Mouse (Mus musculus) adrenal gland, postnatal 0 days (tissue): Measurements from ENCODE around the gene Gm21679. TPM values are rescaled to one million over a fixed set of nuclear protein-coding genes. Genes with fewer than 3 reads are reported as not detected.

ENCODE experiments used
- polyA plus RNA-seq: library from polyadenylated mRNA; unstranded; fragments of >200 nt; fragmentation: Nextera tagmentation; extraction: Ambion mirVana; gene quantifications from 2 replicates; pipeline ENCODE4 v1.2.1, GENCODE M21; 2015

Gene Gm21679
- polyA plus RNA-seq, result not detected in 2 replicates

GRCm38 (mm10) chrY:29683270-29683669 lies at the start of gene Gm21679:
Gm21679 (minus strand) TSS chrY:29683370.

